Mouse (Mus musculus): ENCODE measurements at regions not wholly inside any gene's neighbourhood (a gene's known extent, or its start where the extent isn't known, plus 50 kb on each side); places are given as distances from the start of the nearest gene placed in this dataset.

GRCm38 (mm10) chr14:103899111-103899814 is 55.1 kb upstream of the Ednrb start:
- no peak for DNase-seq
- Histone ChIP-seq H3K4me1 (replicated peaks; ENCODE audit: control insufficient read depth, insufficient read depth, low read length) (no peaks in the 10 kb centered on the region), H3K27ac (ENCODE audit: control insufficient read depth, insufficient read depth, low read length) (no peak overlapping the region), H3K4me3 (ENCODE audit: control insufficient read depth, insufficient read depth, low read length) (no peak overlapping the region), H3K27me3 (ENCODE audit: control insufficient read depth, insufficient read depth, low read length) (no peaks in the 10 kb centered on the region), H3K36me3 (ENCODE audit: control insufficient read depth, insufficient read depth, low read length) (no peaks in the 10 kb centered on the region)
- TF ChIP-seq CTCF (IDR thresholded peaks at IDR 0.05; ENCODE audit: borderline replicate concordance, control insufficient read depth, extremely low read depth, insufficient read depth, low read length, poor library complexity) = no peak
- TF ChIP-seq POLR2A (IDR thresholded peaks at IDR 0.05; ENCODE audit: control insufficient read depth, extremely low read depth, insufficient read depth, low read length, poor library complexity) = no peak
- WGBS = 53% methylated on average over 22 of the region's 22 CpGs

GRCm38 (mm10) chr14:103898689-103899088 is 54.5 kb upstream of the Ednrb start:
- TF ChIP-seq POLR2A (IDR thresholded peaks at IDR 0.05; ENCODE audit: control insufficient read depth, extremely low read depth, insufficient read depth, low read length, poor library complexity) (no peak), CTCF (IDR thresholded peaks at IDR 0.05; ENCODE audit: borderline replicate concordance, control insufficient read depth, extremely low read depth, insufficient read depth, low read length, poor library complexity) (no peak)
- Histone ChIP-seq H3K27ac (ENCODE audit: control insufficient read depth, insufficient read depth, low read length) (no peak overlapping the region), H3K27me3 (ENCODE audit: control insufficient read depth, insufficient read depth, low read length) (no peaks in the 10 kb centered on the region), H3K4me1 (replicated peaks; ENCODE audit: control insufficient read depth, insufficient read depth, low read length) (no peaks in the 10 kb centered on the region), H3K4me3 (ENCODE audit: control insufficient read depth, insufficient read depth, low read length) (no peak overlapping the region), H3K36me3 (ENCODE audit: control insufficient read depth, insufficient read depth, low read length) (no peaks in the 10 kb centered on the region)
- WGBS = 13% methylated on average over 9 of the region's 9 CpGs
- DNase-seq = no peak

GRCm38 (mm10) chr14:103895261-103895660 is 51.1 kb upstream of the Ednrb start:
- H3K4me1 ChIP-seq (replicated peaks; ENCODE audit: control insufficient read depth, insufficient read depth, low read length) = no peaks in the 10 kb centered on the region
- H3K36me3 ChIP-seq (ENCODE audit: control insufficient read depth, insufficient read depth, low read length) = no peaks in the 10 kb centered on the region
- 97% methylated on average over 7 of the region's 7 CpGs for WGBS
- H3K27me3 ChIP-seq (ENCODE audit: control insufficient read depth, insufficient read depth, low read length) = no peaks in the 10 kb centered on the region
- no peak overlapping the region for H3K4me3 ChIP-seq (ENCODE audit: control insufficient read depth, insufficient read depth, low read length)
- no peak for DNase-seq
- TF ChIP-seq POLR2A (IDR thresholded peaks at IDR 0.05; ENCODE audit: control insufficient read depth, extremely low read depth, insufficient read depth, low read length, poor library complexity) (no peak), CTCF (IDR thresholded peaks at IDR 0.05; ENCODE audit: borderline replicate concordance, control insufficient read depth, extremely low read depth, insufficient read depth, low read length, poor library complexity) (no peak)
- H3K27ac ChIP-seq (ENCODE audit: control insufficient read depth, insufficient read depth, low read length) = no peak overlapping the region
